Mouse (Mus musculus) midbrain, embryonic 11.5 days (tissue): ENCODE measurements around the gene Egfem1. TPM values are rescaled to one million over a fixed set of nuclear protein-coding genes. Genes with fewer than 3 reads are reported as not detected.

Experiments used
- ATAC-seq: fragments of 200-750 bp; cut with Nextera tagmentation; 2 replicates; pipeline ENCODE4 v1.8.0; 2017; ENCODE audit warnings: moderate TSS enrichment, moderate library complexity; ENCODE audit not compliant: low FRiP score
- DNase-seq: peaks from one replicate; pipeline ENCODE4 v3.0.0; 2015; ENCODE audit warnings: low spot score; ENCODE audit errors: missing footprints
- H3K27ac ChIP-seq: fragments of 300-500 bp; sonication (generic); 2 replicates; pipeline ENCODE4 v1.5.1; 2014; ENCODE audit warnings: low read depth, low read length
- H3K27me3 ChIP-seq: fragments of 300-500 bp; sonication (generic); 2 replicates; pipeline ENCODE4 v1.6.1; 2014; ENCODE audit warnings: mild to moderate bottlenecking, low read length, moderate library complexity, mixed read lengths; ENCODE audit not compliant: control insufficient read depth, insufficient read depth
- H3K36me3 ChIP-seq: fragments of 300-500 bp; sonication (generic); 2 replicates; pipeline ENCODE4 v1.6.1; 2014; ENCODE audit warnings: mild to moderate bottlenecking, low read length, moderate library complexity, mixed read lengths; ENCODE audit not compliant: control insufficient read depth, insufficient read depth
- H3K4me1 ChIP-seq: fragments of 300-500 bp; sonication (generic); 2 replicates; pipeline ENCODE4 v1.6.1; 2014; ENCODE audit warnings: low read length; ENCODE audit not compliant: control insufficient read depth, insufficient read depth
- H3K4me2 ChIP-seq: fragments of 300-500 bp; sonication (generic); 2 replicates; pipeline ENCODE4 v1.6.1; 2014; ENCODE audit warnings: mild to moderate bottlenecking, moderate library complexity
- H3K4me3 ChIP-seq: fragments of 300-500 bp; sonication (generic); 2 replicates; pipeline ENCODE4 v1.5.1; 2014; ENCODE audit warnings: low read depth, low read length
- H3K9ac ChIP-seq: fragments of 300-500 bp; sonication (generic); 2 replicates; pipeline ENCODE4 v1.6.1; 2014; ENCODE audit warnings: low read length
- H3K9me3 ChIP-seq: fragments of 300-500 bp; sonication (generic); 2 replicates; pipeline ENCODE4 v1.6.1; 2016; ENCODE audit warnings: low read length; ENCODE audit not compliant: control insufficient read depth
- WGBS: fragments of 180-500 bp; shearing (Covaris S2); extraction: QIAGEN DNeasy Blood & Tissue Kit; methylation state at CpG from one replicate; pipeline ENCODE4 v1.1.7; 2014; 5-methylcytosine and 5-hydroxymethylcytosine counted together
- polyA plus RNA-seq: library from polyadenylated mRNA; unstranded; fragments of >200 nt; fragmentation: Nextera tagmentation; extraction: Ambion mirVana; gene quantifications from 2 replicates; pipeline ENCODE4 v1.2.1, GENCODE M21; 2014

Egfem1 gene
- polyA plus RNA-seq, 1 experiment from 2014 or later = 14.7 TPM

GRCm38 (mm10) chr3:29229712-29230111 is 147.9 kb downstream of the Egfem1 start:
- H3K4me2 ChIP-seq = no peak overlapping the region
- H3K9ac ChIP-seq = no peak overlapping the region
- ATAC-seq (no peak), DNase-seq (no peak)
- no peak overlapping the region for H3K4me3 ChIP-seq
- WGBS = 54% methylated on average over 2 of the region's 2 CpGs
- H3K4me1 ChIP-seq = no peaks in the 10 kb centered on the region
- H3K9me3 ChIP-seq = no peaks in the 10 kb centered on the region
- no peak overlapping the region for H3K27ac ChIP-seq
- no peaks in the 10 kb centered on the region for H3K36me3 ChIP-seq
- no peaks in the 10 kb centered on the region for H3K27me3 ChIP-seq

GRCm38 (mm10) chr3:29235477-29235876 is 153.7 kb downstream of the Egfem1 start:
- H3K9me3 ChIP-seq = no peaks in the 10 kb centered on the region
- H3K27ac ChIP-seq = no peak overlapping the region
- DNase-seq (no peak), ATAC-seq (no peak)
- WGBS = 77% methylated on average over 4 of the region's 4 CpGs
- no peak overlapping the region for H3K4me3 ChIP-seq
- H3K4me2 ChIP-seq = no peak overlapping the region
- no peak overlapping the region for H3K9ac ChIP-seq
- no peaks in the 10 kb centered on the region for H3K4me1 ChIP-seq
- no peaks in the 10 kb centered on the region for H3K27me3 ChIP-seq
- no peaks in the 10 kb centered on the region for H3K36me3 ChIP-seq

GRCm38 (mm10) chr3:29236517-29236916 is 154.7 kb downstream of the Egfem1 start:
- Histone ChIP-seq H3K36me3 (no peaks in the 10 kb centered on the region), H3K27me3 (no peaks in the 10 kb centered on the region), H3K4me2 (no peak overlapping the region), H3K4me3 (no peak overlapping the region), H3K9me3 (no peaks in the 10 kb centered on the region), H3K4me1 (no peaks in the 10 kb centered on the region), H3K9ac (no peak overlapping the region), H3K27ac (no peak overlapping the region)
- DNase-seq (no peak), ATAC-seq (no peak)
- 69% methylated on average over 5 of the region's 5 CpGs for WGBS

- Histone ChIP-seq H3K9me3 (no peaks in the 10 kb centered on the region), H3K4me3 (no peak overlapping the region), H3K4me2 (no peak overlapping the region), H3K36me3 (no peaks in the 10 kb centered on the region), H3K27me3 (no peaks in the 10 kb centered on the region), H3K27ac (no peak overlapping the region), H3K4me1 (no peaks in the 10 kb centered on the region), H3K9ac (no peak overlapping the region)
- DNase-seq = no peak
- WGBS = 68% methylated on average over 3 of the region's 3 CpGs
- ATAC-seq = no peak
These were observed 161.8 kb downstream of the Egfem1 start for GRCm38 (mm10) chr3:29243600-29243999.

- peak overlapping the region; percentile 12; the same call in 1 of the 2 replicates for H3K27ac ChIP-seq
- no peak overlapping the region for H3K4me3 ChIP-seq
- DNase-seq = no peak
- H3K4me1 ChIP-seq = peaks cover 7% of the 10 kb centered on the region
- H3K9ac ChIP-seq = no peak overlapping the region
- ATAC-seq = peak; percentile 54; the same call in 1 of the 2 replicates
- no peak overlapping the region for H3K4me2 ChIP-seq
- no peaks in the 10 kb centered on the region for H3K9me3 ChIP-seq
- WGBS = 74% methylated on average over 4 of the region's 4 CpGs
- no peaks in the 10 kb centered on the region for H3K27me3 ChIP-seq
- H3K36me3 ChIP-seq = no peaks in the 10 kb centered on the region
These were observed 209.8 kb downstream of the Egfem1 start for GRCm38 (mm10) chr3:29291633-29292032.

- 30% methylated on average over 3 of the region's 3 CpGs for WGBS
- no peak overlapping the region for H3K9ac ChIP-seq
- ATAC-seq (no peak), DNase-seq (no peak)
- no peaks in the 10 kb centered on the region for H3K27me3 ChIP-seq
- no peak overlapping the region for H3K4me3 ChIP-seq
- peak overlapping the region; percentile 12; the same call in 1 of the 2 replicates for H3K27ac ChIP-seq
- peaks cover 7% of the 10 kb centered on the region for H3K4me1 ChIP-seq
- H3K9me3 ChIP-seq = no peaks in the 10 kb centered on the region
- no peaks in the 10 kb centered on the region for H3K36me3 ChIP-seq
- no peak overlapping the region for H3K4me2 ChIP-seq
These were observed 210.4 kb downstream of the Egfem1 start for GRCm38 (mm10) chr3:29292251-29292650.

- 44% methylated on average over 4 of the region's 4 CpGs for WGBS
- no peaks in the 10 kb centered on the region for H3K36me3 ChIP-seq
- ATAC-seq = no peak
These were observed 211.4 kb downstream of the Egfem1 start for GRCm38 (mm10) chr3:29293230-29293629.

GRCm38 (mm10) chr3:29342223-29342791 is 260.5 kb downstream of the Egfem1 start:
- ATAC-seq (no peak), DNase-seq (no peak)
- Histone ChIP-seq H3K27me3 (no peaks in the 10 kb centered on the region), H3K4me2 (no peak overlapping the region), H3K4me3 (no peak overlapping the region), H3K9me3 (no peaks in the 10 kb centered on the region), H3K36me3 (no peaks in the 10 kb centered on the region), H3K27ac (no peak overlapping the region), H3K4me1 (no peaks in the 10 kb centered on the region), H3K9ac (no peak overlapping the region)
- 83% methylated on average over 3 of the region's 3 CpGs for WGBS

More at GRCm38 (mm10) chr3:29293230-29293629, 211.4 kb downstream of the Egfem1 start:
- no peak for DNase-seq
- no peak overlapping the region for H3K9ac ChIP-seq
- no peak overlapping the region for H3K4me2 ChIP-seq
- H3K4me1 ChIP-seq = peaks cover 7% of the 10 kb centered on the region
- H3K27me3 ChIP-seq = no peaks in the 10 kb centered on the region
- H3K9me3 ChIP-seq = no peaks in the 10 kb centered on the region
- peak overlapping the region; percentile 14; the same call in 1 of the 2 replicates for H3K27ac ChIP-seq
- no peak overlapping the region for H3K4me3 ChIP-seq

GRCm38 (mm10) chr3:29345805-29346204 is 264.0 kb downstream of the Egfem1 start:
- Histone ChIP-seq H3K27me3 (no peaks in the 10 kb centered on the region), H3K36me3 (no peaks in the 10 kb centered on the region), H3K4me2 (no peak overlapping the region), H3K4me3 (no peak overlapping the region), H3K4me1 (no peaks in the 10 kb centered on the region), H3K27ac (no peak overlapping the region), H3K9me3 (no peaks in the 10 kb centered on the region), H3K9ac (no peak overlapping the region)
- ATAC-seq (no peak), DNase-seq (no peak)
- WGBS = 76% methylated on average over 3 of the region's 3 CpGs
